Mouse (Mus musculus): ENCODE results near the gene 2010111I01Rik. TPM values are rescaled to one million over a fixed set of nuclear protein-coding genes. Genes with fewer than 3 reads are reported as not detected.
"Not testable (repeated sequence)": the region's sequence is repeated elsewhere in the genome, so short reads cannot be mapped to it uniquely, and the experiment has no call there.

The 2010111I01Rik gene
- total RNA-seq, 1 experiment = 58.3 TPM

DNA sequence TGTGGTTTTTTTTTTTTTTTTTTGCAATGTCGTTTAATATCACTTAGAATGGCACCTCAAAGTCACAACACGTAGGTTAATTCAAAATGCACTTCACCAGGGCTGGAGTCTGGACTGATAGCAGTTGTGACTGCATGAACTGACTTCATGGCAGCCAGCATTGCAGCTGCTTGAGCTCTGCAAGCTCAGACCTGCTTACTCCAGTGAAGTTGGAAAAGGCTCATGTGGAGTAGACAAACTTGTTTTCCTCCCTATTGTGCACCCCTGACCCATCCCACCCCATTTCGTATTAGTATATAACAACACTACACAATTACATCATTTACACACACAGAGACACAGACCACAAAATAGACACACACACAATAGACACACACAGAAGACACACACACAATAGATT is 42.0 kb upstream of the 2010111I01Rik start:
- Histone ChIP-seq H3K9me3 (ENCODE audit: control insufficient read depth, insufficient read depth, low read depth, low read length) (no peaks in the 10 kb centered on the region), H3K36me3 (ENCODE audit: control insufficient read depth, insufficient read depth, low read length, poor library complexity, severe bottlenecking) (no peaks in the 10 kb centered on the region), H3K4me1 (ENCODE audit: control insufficient read depth in 2 of 2, insufficient read depth in 2 of 2, low read length in 2 of 2, poor library complexity in 1 of 2) (peaks cover 0 to 2% of the 10 kb centered on the region in 2 experiments; a peak in 1 of 4 replicates), H3K4me3 (ENCODE audit: insufficient read depth in 1 of 2, low read depth in 1 of 2, low read length in 2 of 2, poor library complexity in 1 of 2, severe bottlenecking in 1 of 2) (no peak overlapping the region), H3K9ac (ENCODE audit: insufficient read depth, low read depth, low read length, poor library complexity, severe bottlenecking) (no peak overlapping the region), H3K27ac (ENCODE audit: insufficient read depth, low read depth, low read length, poor library complexity, severe bottlenecking) (no peak overlapping the region)
- no peak for DNase-seq (ENCODE audit: low read depth, low spot score)
- in situ Hi-C loops (cut with MboI; ENCODE audit: low sequenced_read_pairs in 2 of 2, unreplicated experiment in 2 of 2) = loop anchor here (10.0 kb wide), 1 partner anchor 402 kb away; no protein-coding TSS in a partner anchor
- TF ChIP-seq HCFC1 (IDR thresholded peaks at IDR 0.05; ENCODE audit: borderline replicate concordance, insufficient read depth, low read length) = no peak
- TF ChIP-seq CHD2 (IDR thresholded peaks at IDR 0.05; ENCODE audit: low read depth, low read length) = no peak
- no peak for TF ChIP-seq ZNF384 (IDR thresholded peaks at IDR 0.05; ENCODE audit: low read depth, low read length)
- TF ChIP-seq ZC3H11A (IDR thresholded peaks at IDR 0.05; ENCODE audit: borderline replicate concordance, low read depth, low read length) = no peak
- TF ChIP-seq MAFK (IDR thresholded peaks at IDR 0.05; ENCODE audit: insufficient read depth, low read depth, low read length) = no peak

DNA sequence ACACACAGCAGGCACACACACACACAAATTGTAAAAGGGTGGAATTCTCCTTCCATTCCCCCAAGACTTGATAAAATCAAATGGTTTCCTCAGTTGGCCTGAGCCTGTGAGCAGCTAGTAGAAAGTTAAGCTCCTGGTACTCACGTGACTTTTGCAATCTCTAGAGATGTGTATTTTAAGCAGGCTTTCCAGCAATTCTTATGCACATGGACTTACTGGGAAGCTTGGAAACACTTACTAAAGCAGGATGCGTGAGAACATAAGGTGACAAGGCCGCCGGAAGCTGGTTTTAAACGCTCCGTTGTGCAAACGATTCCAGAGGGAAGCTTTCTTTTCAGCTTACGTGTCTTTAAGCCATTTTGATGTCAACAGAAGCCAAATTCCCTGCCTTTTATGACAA is 41.5 kb upstream of the 2010111I01Rik start:
- no peak overlapping the region for H3K27ac ChIP-seq (ENCODE audit: insufficient read depth, low read depth, low read length, poor library complexity, severe bottlenecking)
- no peaks in the 10 kb centered on the region for H3K9me3 ChIP-seq (ENCODE audit: control insufficient read depth, insufficient read depth, low read depth, low read length)
- H3K4me1 ChIP-seq (ENCODE audit: control insufficient read depth in 2 of 2, insufficient read depth in 2 of 2, low read length in 2 of 2, poor library complexity in 1 of 2) = peaks cover 0 to 2% of the 10 kb centered on the region in 2 experiments; a peak in 1 of 4 replicates
- H3K36me3 ChIP-seq (ENCODE audit: control insufficient read depth, insufficient read depth, low read length, poor library complexity, severe bottlenecking) = no peaks in the 10 kb centered on the region
- H3K4me3 ChIP-seq (ENCODE audit: insufficient read depth in 1 of 2, low read depth in 1 of 2, low read length in 2 of 2, poor library complexity in 1 of 2, severe bottlenecking in 1 of 2) = no peak overlapping the region
- no peak overlapping the region for H3K9ac ChIP-seq (ENCODE audit: insufficient read depth, low read depth, low read length, poor library complexity, severe bottlenecking)
- DNase-seq (ENCODE audit: low read depth, low spot score) = no peak
- TF ChIP-seq CHD2 (IDR thresholded peaks at IDR 0.05; ENCODE audit: low read depth, low read length) = no peak
- no peak for TF ChIP-seq MAFK (IDR thresholded peaks at IDR 0.05; ENCODE audit: insufficient read depth, low read depth, low read length)
- TF ChIP-seq HCFC1 (IDR thresholded peaks at IDR 0.05; ENCODE audit: borderline replicate concordance, insufficient read depth, low read length) = no peak
- TF ChIP-seq ZC3H11A (IDR thresholded peaks at IDR 0.05; ENCODE audit: borderline replicate concordance, low read depth, low read length) = no peak
- TF ChIP-seq ZNF384 (IDR thresholded peaks at IDR 0.05; ENCODE audit: low read depth, low read length) = no peak
- in situ Hi-C loops (cut with MboI; ENCODE audit: low sequenced_read_pairs in 2 of 2, unreplicated experiment in 2 of 2) = loop anchor here (10.0 kb wide), 1 partner anchor 402 kb away; no protein-coding TSS in a partner anchor

GRCm38 (mm10) chr13:62926479-62926878 is 38.2 kb upstream of the 2010111I01Rik start:
- no peak overlapping the region for H3K4me3 ChIP-seq (ENCODE audit: insufficient read depth in 1 of 2, low read depth in 1 of 2, low read length in 2 of 2, poor library complexity in 1 of 2, severe bottlenecking in 1 of 2)
- H3K4me1 ChIP-seq (ENCODE audit: control insufficient read depth in 2 of 2, insufficient read depth in 2 of 2, low read length in 2 of 2, poor library complexity in 1 of 2) = peaks cover 0 to 2% of the 10 kb centered on the region in 2 experiments; a peak in 1 of 4 replicates
- peak; percentile 22 for DNase-seq (ENCODE audit: low read depth, low spot score)
- TF ChIP-seq CHD2 (IDR thresholded peaks at IDR 0.05; ENCODE audit: low read depth, low read length) (no peak), HCFC1 (IDR thresholded peaks at IDR 0.05; ENCODE audit: borderline replicate concordance, insufficient read depth, low read length) (no peak), ZNF384 (IDR thresholded peaks at IDR 0.05; ENCODE audit: low read depth, low read length) (no peak)
- H3K27ac ChIP-seq (ENCODE audit: insufficient read depth, low read depth, low read length, poor library complexity, severe bottlenecking) = no peak overlapping the region
- no peaks in the 10 kb centered on the region for H3K36me3 ChIP-seq (ENCODE audit: control insufficient read depth, insufficient read depth, low read length, poor library complexity, severe bottlenecking)
- H3K9ac ChIP-seq (ENCODE audit: insufficient read depth, low read depth, low read length, poor library complexity, severe bottlenecking) = no peak overlapping the region
- H3K9me3 ChIP-seq (ENCODE audit: control insufficient read depth, insufficient read depth, low read depth, low read length) = no peaks in the 10 kb centered on the region
- in situ Hi-C loops (cut with MboI; ENCODE audit: low sequenced_read_pairs in 2 of 2, unreplicated experiment in 2 of 2) = loop anchor here (10.0 kb wide), 1 partner anchor 398 kb away; no protein-coding TSS in a partner anchor

- Histone ChIP-seq H3K9me3 (ENCODE audit: control insufficient read depth, insufficient read depth, low read depth, low read length) (no peaks in the 10 kb centered on the region), H3K9ac (ENCODE audit: insufficient read depth, low read depth, low read length, poor library complexity, severe bottlenecking) (no peak overlapping the region), H3K4me1 (ENCODE audit: control insufficient read depth in 2 of 2, insufficient read depth in 2 of 2, low read length in 2 of 2, poor library complexity in 1 of 2) (peaks cover 0 to 2% of the 10 kb centered on the region in 2 experiments; a peak in 1 of 4 replicates), H3K27ac (ENCODE audit: insufficient read depth, low read depth, low read length, poor library complexity, severe bottlenecking) (no peak overlapping the region), H3K4me3 (ENCODE audit: insufficient read depth in 1 of 2, low read depth in 1 of 2, low read length in 2 of 2, poor library complexity in 1 of 2, severe bottlenecking in 1 of 2) (no peak overlapping the region), H3K36me3 (ENCODE audit: control insufficient read depth, insufficient read depth, low read length, poor library complexity, severe bottlenecking) (no peaks in the 10 kb centered on the region)
- TF ChIP-seq ZC3H11A (IDR thresholded peaks at IDR 0.05; ENCODE audit: borderline replicate concordance, low read depth, low read length) (no peak), ZNF384 (IDR thresholded peaks at IDR 0.05; ENCODE audit: low read depth, low read length) (no peak), HCFC1 (IDR thresholded peaks at IDR 0.05; ENCODE audit: borderline replicate concordance, insufficient read depth, low read length) (no peak), CHD2 (IDR thresholded peaks at IDR 0.05; ENCODE audit: low read depth, low read length) (no peak), MAFK (IDR thresholded peaks at IDR 0.05; ENCODE audit: insufficient read depth, low read depth, low read length) (no peak)
- in situ Hi-C loops (cut with MboI; ENCODE audit: low sequenced_read_pairs in 2 of 2, unreplicated experiment in 2 of 2) = loop anchor here (10.0 kb wide), 1 partner anchor 397 kb away; no protein-coding TSS in a partner anchor
- no peak for DNase-seq (ENCODE audit: low read depth, low spot score)
These were observed 37.2 kb upstream of the 2010111I01Rik start for GRCm38 (mm10) chr13:62927470-62927869.

- not testable (repeated sequence) for H3K9ac ChIP-seq (ENCODE audit: insufficient read depth, low read depth, low read length, poor library complexity, severe bottlenecking); H3K9me3 ChIP-seq (ENCODE audit: control insufficient read depth, insufficient read depth, low read depth, low read length); H3K36me3 ChIP-seq (ENCODE audit: control insufficient read depth, insufficient read depth, low read length, poor library complexity, severe bottlenecking); DNase-seq (ENCODE audit: low read depth, low spot score); H3K4me3 ChIP-seq (ENCODE audit: insufficient read depth in 1 of 2, low read depth in 1 of 2, low read length in 2 of 2, poor library complexity in 1 of 2, severe bottlenecking in 1 of 2); H3K27ac ChIP-seq (ENCODE audit: insufficient read depth, low read depth, low read length, poor library complexity, severe bottlenecking); H3K4me1 ChIP-seq (ENCODE audit: control insufficient read depth in 2 of 2, insufficient read depth in 2 of 2, low read length in 2 of 2, poor library complexity in 1 of 2)
- in situ Hi-C loops (cut with MboI; ENCODE audit: low sequenced_read_pairs in 2 of 2, unreplicated experiment in 2 of 2) = loop anchor here (10.0 kb wide), 1 partner anchor 396 kb away; no protein-coding TSS in a partner anchor
These were observed 35.5 kb upstream of the 2010111I01Rik start for GRCm38 (mm10) chr13:62929144-62929543.
